Mouse (Mus musculus) CH12.LX (cell line): ENCODE results near the gene Clec11a.

Experiments used
- CTCF ChIP-seq, 2 experiments: IDR thresholded peaks in 1 of 2; conservative IDR thresholded peaks in 1 of 2; 2 replicates each; pipeline ENCODE4 v1.5.1; 2011 to 2012; ENCODE audit warnings: low read depth in 2 of 2, low read length in 2 of 2, improper control_type of control experiment in 1 of 2, inconsistent platforms in 1 of 2, mild to moderate bottlenecking in 1 of 2, moderate library complexity in 1 of 2
- E2F4 ChIP-seq: IDR thresholded peaks from 2 replicates; pipeline ENCODE4 v1.6.1; 2011; ENCODE audit warnings: low read depth, low read length, improper control_type of control experiment; ENCODE audit not compliant: insufficient replicate concordance

DNA sequence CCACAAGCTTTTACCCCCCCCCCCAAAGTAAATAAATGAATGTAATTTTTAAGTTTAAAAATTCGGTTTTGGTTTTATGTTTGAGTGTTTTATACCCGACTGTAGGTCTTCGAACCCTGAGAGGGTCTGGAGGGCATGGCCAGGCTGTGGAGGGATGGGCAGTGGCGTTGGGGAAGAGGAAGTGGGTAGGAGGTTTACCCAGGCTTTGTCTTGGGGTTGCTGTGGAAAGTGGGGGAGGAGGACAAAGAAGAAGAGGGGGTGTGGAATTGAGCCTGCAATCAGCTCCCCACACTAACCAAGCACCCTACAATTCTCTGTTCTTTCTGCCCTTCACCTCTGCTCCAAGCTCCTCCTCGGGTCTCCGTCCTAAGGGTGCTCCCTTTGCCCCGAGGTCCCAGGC lies 34.2 kb downstream of the Clec11a start:
- no peak for TF ChIP-seq E2F4
- TF ChIP-seq CTCF (conservative IDR thresholded peaks at IDR 0.05 in 1 of 2, IDR thresholded peaks at IDR 0.05 in 1 of 2; ENCODE audit: low read depth in 2 of 2, low read length in 2 of 2) = no peak
